Mouse (Mus musculus) leukemia stem cell, adult 10-12 weeks (primary cell): ENCODE data around the gene Bcl2l11. TPM values are rescaled to one million over a fixed set of nuclear protein-coding genes. Genes with fewer than 3 reads are reported as not detected.

Experiments used
- polyA plus RNA-seq: library from polyadenylated mRNA; stranded (reverse); fragments of >175 nt; gene quantifications from 2 replicates; pipeline ENCODE4 v1.2.3, GENCODE M21; 2012; ENCODE audit warnings: low replicate concordance

Bcl2l11 gene
- 38.8 and 84.6 TPM in 2 replicates for polyA plus RNA-seq

DNA sequence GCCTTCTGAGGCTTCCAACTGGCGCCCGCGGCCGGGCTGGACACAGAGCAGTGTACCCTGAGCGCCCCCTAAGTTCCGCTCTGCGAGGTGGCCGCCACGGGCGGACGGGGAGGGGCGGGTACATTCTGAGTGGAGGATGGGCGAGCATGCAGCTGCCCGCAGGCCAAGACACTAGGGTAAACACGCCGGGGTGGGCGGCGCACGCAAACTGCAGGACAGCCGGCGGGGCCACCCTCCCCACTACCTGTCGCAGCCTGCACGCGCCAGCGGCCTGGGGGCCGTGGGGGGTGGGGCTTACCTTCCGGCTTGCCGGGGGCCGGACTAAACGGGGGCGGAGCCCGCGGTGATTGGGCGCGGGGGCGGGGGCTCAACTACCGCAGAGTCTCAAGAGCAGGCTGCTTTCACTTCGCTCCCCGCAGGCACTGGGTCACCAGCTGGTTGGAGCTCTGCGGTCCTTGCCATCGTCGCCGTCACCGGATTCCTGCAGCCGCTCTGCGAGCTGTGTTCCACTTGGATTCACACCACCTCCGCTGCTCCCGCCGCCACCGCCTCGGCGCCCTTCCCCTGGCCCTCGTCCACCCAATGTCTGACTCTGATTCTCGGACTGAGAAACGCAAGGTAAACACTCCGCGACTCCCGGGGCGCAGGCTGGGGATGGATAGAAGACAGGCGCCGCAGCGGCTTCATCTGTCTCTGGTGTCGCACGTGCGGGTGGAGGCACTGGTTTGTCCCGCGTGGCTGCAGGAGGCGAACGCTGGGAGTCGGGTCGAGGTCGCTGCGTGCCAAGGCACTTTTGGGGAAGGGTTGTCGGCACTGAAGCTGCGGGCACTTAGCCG is at the start of gene Bcl2l11:
Bcl2l11 (plus strand) TSS at position 404 of the 836 bp plus-strand sequence.

